Mouse (Mus musculus): Measurements from ENCODE around the gene Mfsd4a.

Gene Mfsd4a

GRCm38 (mm10) chr1:131990083-131990760, 77.6 kb downstream of the Mfsd4a start:
- no peak for DNase-seq (ENCODE audit: low read depth, low spot score)

- DNase-seq (ENCODE audit: low read depth, low spot score), result no peak
Measured at GRCm38 (mm10) chr1:131989476-131989875, 78.4 kb downstream of the Mfsd4a start.

GRCm38 (mm10) chr1:131987432-131987831, 80.4 kb downstream of the Mfsd4a start:
- DNase-seq (ENCODE audit: low read depth, low spot score), result no peak

GRCm38 (mm10) chr1:131983806-131984205, 84.1 kb downstream of the Mfsd4a start:
- no peak for DNase-seq (ENCODE audit: low read depth, low spot score)

GRCm38 (mm10) chr1:131982907-131983306, 85.0 kb downstream of the Mfsd4a start:
- DNase-seq (ENCODE audit: low read depth, low spot score), result no peak

GRCm38 (mm10) chr1:131981378-131982013, 86.4 kb downstream of the Mfsd4a start:
- DNase-seq (ENCODE audit: low read depth, low spot score), result no peak

GRCm38 (mm10) chr1:131980471-131980870, 87.4 kb downstream of the Mfsd4a start:
- DNase-seq (ENCODE audit: low read depth, low spot score), result no peak

- DNase-seq (ENCODE audit: low read depth, low spot score), result no peak
Measured at GRCm38 (mm10) chr1:131976886-131977285, 91.0 kb downstream of the Mfsd4a start.

GRCm38 (mm10) chr1:131973991-131974390, 93.9 kb downstream of the Mfsd4a start:
- no peak for DNase-seq (ENCODE audit: low read depth, low spot score)
